Mouse (Mus musculus) testis, adult 2 months (tissue): Measurements from ENCODE around the gene Tead3. TPM values are rescaled to one million over a fixed set of nuclear protein-coding genes. Genes with fewer than 3 reads are reported as not detected.
A peak's percentile ranks its signal among the peaks of the same experiment; 100 is the strongest.
"Not testable (repeated sequence)": the region's sequence is repeated elsewhere in the genome, so short reads cannot be mapped to it uniquely, and the experiment has no call there.

Experiments
- H3K27ac ChIP-seq: fragments of 200-500 bp; 2 replicates; pipeline ENCODE4 v1.5.1; 2012; ENCODE audit warnings: low read depth, low read length; ENCODE audit not compliant: control insufficient read depth, insufficient read depth
- H3K27me3 ChIP-seq: fragments of 200-500 bp; 2 replicates; pipeline ENCODE4 v1.6.1; 2012; ENCODE audit warnings: mild to moderate bottlenecking, low read length, moderate library complexity; ENCODE audit not compliant: control insufficient read depth, insufficient read depth
- H3K36me3 ChIP-seq: fragments of 200-500 bp; 2 replicates; pipeline ENCODE4 v1.6.1; 2012; ENCODE audit warnings: mild to moderate bottlenecking, low read length; ENCODE audit not compliant: control insufficient read depth, insufficient read depth
- H3K4me1 ChIP-seq: fragments of 200-500 bp; 2 replicates; pipeline ENCODE4 v1.6.1; 2012; ENCODE audit warnings: low read length; ENCODE audit not compliant: control insufficient read depth, insufficient read depth
- H3K4me3 ChIP-seq: fragments of 200-500 bp; 2 replicates; pipeline ENCODE4 v1.5.1; 2012; ENCODE audit warnings: low read depth, mild to moderate bottlenecking, low read length, moderate library complexity, mixed read lengths; ENCODE audit not compliant: control insufficient read depth
- CTCF ChIP-seq: fragments of 200-500 bp; IDR thresholded peaks from 2 replicates; pipeline ENCODE4 v1.5.1; 2012; ENCODE audit warnings: low read depth, mild to moderate bottlenecking, inconsistent platforms, low read length, moderate library complexity; ENCODE audit not compliant: control insufficient read depth, insufficient read depth, insufficient replicate concordance
- POLR2A ChIP-seq: fragments of 200-500 bp; IDR thresholded peaks from 2 replicates; pipeline ENCODE4 v1.6.1; 2012; ENCODE audit warnings: low read depth, mild to moderate bottlenecking, inconsistent platforms, low read length, moderate library complexity; ENCODE audit not compliant: control insufficient read depth
- polyA plus RNA-seq: library from polyadenylated mRNA; depleted of rRNA; stranded (reverse); fragments of >200 nt; gene quantifications from 2 replicates; pipeline ENCODE4 v1.2.3, GENCODE M21; 2012

The Tead3 gene
- polyA plus RNA-seq, 1 experiment: 3.2 TPM

GRCm38 (mm10) chr17:28328946-28329345, 21.7 kb downstream of the Tead3 start:
- peaks cover 23% of the 10 kb centered on the region for H3K4me1 ChIP-seq
- peaks cover 1% of the 10 kb centered on the region for H3K36me3 ChIP-seq
- no peaks in the 10 kb centered on the region for H3K27me3 ChIP-seq
- TF ChIP-seq POLR2A: no peak
- peak overlapping the region; percentile 93 for H3K27ac ChIP-seq
- peak overlapping the region; percentile 90 for H3K4me3 ChIP-seq

GRCm38 (mm10) chr17:28328366-28328928, 22.2 kb downstream of the Tead3 start, which contains the start of gene Rpl10a:
TSS of gene Rpl10a (plus strand) at chr17:28328471.
- peaks cover 21% of the 10 kb centered on the region for H3K4me1 ChIP-seq
- no peaks in the 10 kb centered on the region for H3K27me3 ChIP-seq
- H3K27ac ChIP-seq: peak within 1 kb of the TSS; percentile 93
- TF ChIP-seq POLR2A (peak; percentile 96), CTCF (peak; percentile 58; the same call in 1 of the 2 replicates)
- H3K36me3 ChIP-seq: peaks cover 1% of the 10 kb centered on the region
- peak within 1 kb of the TSS; percentile 90 for H3K4me3 ChIP-seq

DNA sequence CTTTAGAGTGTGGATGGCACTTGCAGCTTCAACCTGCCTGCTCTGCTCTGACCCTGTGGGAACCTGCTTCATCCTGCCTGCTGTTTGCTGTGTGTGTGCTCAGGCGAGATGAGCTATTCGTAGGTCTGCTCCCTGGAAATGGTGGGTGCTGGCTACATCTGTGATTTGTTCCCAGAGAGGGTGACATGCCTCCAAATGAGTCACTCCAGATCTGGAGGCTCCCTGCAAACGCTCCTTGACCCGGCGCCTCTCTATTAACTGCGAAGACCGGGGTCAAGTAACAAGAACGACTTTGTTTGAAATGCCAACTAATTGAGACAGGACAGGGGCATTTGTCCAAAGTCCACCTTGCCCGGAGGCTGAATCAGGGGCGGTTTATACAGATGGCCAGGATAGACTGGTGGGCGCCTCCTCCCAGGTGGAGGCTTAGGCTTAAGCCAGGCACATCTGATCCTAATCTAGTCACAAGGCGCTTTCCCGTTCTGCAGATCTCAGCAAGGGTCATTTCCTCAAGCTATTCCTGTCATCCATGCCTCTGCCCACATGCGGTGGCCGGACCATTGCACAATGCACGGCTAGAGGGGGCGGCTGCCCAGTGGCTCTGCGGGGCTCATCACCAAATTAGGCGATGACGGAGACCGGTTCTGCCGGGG, 22.8 kb downstream of the Tead3 start:
- Histone ChIP-seq H3K4me1 (peaks cover 15% of the 10 kb centered on the region), H3K36me3 (peaks cover 1% of the 10 kb centered on the region), H3K4me3 (peak overlapping the region; percentile 90), H3K27ac (peak overlapping the region; percentile 78), H3K27me3 (no peaks in the 10 kb centered on the region)
- TF ChIP-seq CTCF (no peak), POLR2A (no peak)

DNA sequence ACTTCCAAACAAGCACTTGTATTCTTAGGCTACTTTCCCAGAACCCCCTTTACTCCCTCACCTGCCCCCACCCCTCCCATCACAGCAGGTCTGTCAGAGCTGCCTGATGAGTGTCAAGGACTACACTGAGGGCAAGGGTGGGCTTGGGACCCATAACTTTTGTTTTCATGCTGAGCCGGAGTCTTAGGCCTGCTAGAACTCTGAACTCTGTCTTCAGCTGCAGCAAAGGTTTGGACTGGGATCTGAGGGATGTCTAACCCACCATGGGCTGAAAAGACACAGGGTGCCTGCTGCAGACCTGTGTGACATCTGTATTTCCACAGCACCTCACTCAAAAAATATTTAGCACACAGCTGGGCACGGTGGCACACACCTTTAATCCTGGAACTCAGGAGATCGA, 23.7 kb downstream of the Tead3 start:
- Histone ChIP-seq H3K27ac (no peak overlapping the region), H3K36me3 (peaks cover 1% of the 10 kb centered on the region), H3K4me1 (peaks cover 14% of the 10 kb centered on the region)

DNA sequence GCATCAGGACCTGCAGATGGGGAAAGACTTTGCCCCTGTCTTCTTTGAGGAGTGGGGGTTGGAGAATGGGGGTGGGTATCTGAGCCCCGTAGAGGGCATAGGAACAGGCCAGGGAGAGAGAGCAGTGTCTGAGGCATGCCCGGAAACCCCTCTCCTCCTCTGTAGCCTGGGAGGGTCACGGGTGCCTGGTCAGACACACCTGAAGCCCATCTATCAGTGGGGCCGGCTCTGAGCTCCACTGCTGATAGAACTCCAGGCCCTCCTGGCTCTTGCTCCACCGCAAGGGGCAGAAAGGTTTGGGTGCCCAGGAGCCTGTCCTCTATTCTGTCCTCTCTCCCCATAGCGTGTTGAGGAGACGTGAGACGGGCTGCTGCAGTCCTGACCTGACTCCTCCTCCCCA, 24.9 kb downstream of the Tead3 start:
- no peak overlapping the region for H3K4me3 ChIP-seq
- no peak overlapping the region for H3K27ac ChIP-seq
- TF ChIP-seq CTCF: no peak
- no peak for TF ChIP-seq POLR2A
- no peaks in the 10 kb centered on the region; the same call in 1 of the 2 replicates for H3K36me3 ChIP-seq
- H3K27me3 ChIP-seq: no peaks in the 10 kb centered on the region
- H3K4me1 ChIP-seq: peaks cover 14% of the 10 kb centered on the region

More for the DNA sequence above, 23.7 kb downstream of the Tead3 start:
- peak overlapping the region; percentile 90 for H3K4me3 ChIP-seq
- H3K27me3 ChIP-seq: no peaks in the 10 kb centered on the region
- no peak for TF ChIP-seq POLR2A
- no peak for TF ChIP-seq CTCF

DNA sequence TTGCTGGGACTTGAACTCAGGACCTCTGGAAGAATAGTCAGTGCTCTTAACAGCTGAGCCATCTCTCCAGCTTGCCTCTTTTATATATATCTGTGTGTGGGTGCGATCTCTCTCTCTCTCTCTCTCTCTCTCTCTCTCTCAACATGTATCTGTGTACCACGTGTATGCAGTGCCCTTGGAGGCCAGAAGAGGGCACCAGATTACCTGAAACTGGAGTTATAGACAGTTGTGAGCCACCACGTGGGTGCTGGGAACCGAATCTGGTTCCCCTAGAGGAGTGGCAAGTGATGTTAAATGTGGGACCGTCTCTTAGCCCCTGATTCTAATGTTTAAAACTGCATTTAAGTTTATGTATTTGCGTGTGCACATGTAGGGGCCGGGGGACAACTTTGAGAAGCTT, 26.2 kb downstream of the Tead3 start:
- H3K4me3 ChIP-seq, H3K27ac ChIP-seq, H3K27me3 ChIP-seq, H3K36me3 ChIP-seq: not testable (repeated sequence)
- H3K4me1 ChIP-seq: peaks cover 13% of the 10 kb centered on the region
- TF ChIP-seq CTCF: peak; percentile 19; the same call in 1 of the 2 replicates

- H3K36me3 ChIP-seq: no peaks in the 10 kb centered on the region
Measured at GRCm38 (mm10) chr17:28323786-28324185, 26.8 kb downstream of the Tead3 start.

More at GRCm38 (mm10) chr17:28323786-28324185, 26.8 kb downstream of the Tead3 start:
- Histone ChIP-seq H3K27ac (peak overlapping the region; percentile 27; the same call in 1 of the 2 replicates), H3K4me3 (no peak overlapping the region), H3K27me3 (no peaks in the 10 kb centered on the region), H3K4me1 (peaks cover 11% of the 10 kb centered on the region)
- TF ChIP-seq CTCF (no peak), POLR2A (no peak)
